Mouse (Mus musculus) G1E (cell line): ENCODE results near the gene Ugt8a. TPM values are rescaled to one million over a fixed set of nuclear protein-coding genes. Genes with fewer than 3 reads are reported as not detected.

Experiments
- ATAC-seq: 2 replicates; pipeline ENCODE4 v1.8.0; 2016; ENCODE audit warnings: mild to moderate bottlenecking; ENCODE audit not compliant: insufficient number of reproducible peaks, poor library complexity, low FRiP score, severe bottlenecking; ENCODE audit errors: extremely low read depth
- DNase-seq: peaks from one replicate; pipeline ENCODE4 v3.0.0; 2012; ENCODE audit warnings: low spot score
- H3K27me3 ChIP-seq: 2 replicates; pipeline ENCODE4 v1.6.1; 2012; ENCODE audit warnings: mild to moderate bottlenecking, low read length, inconsistent platforms; ENCODE audit not compliant: insufficient read depth
- H3K36me3 ChIP-seq: replicated peaks from 2 replicates; pipeline ENCODE3; 2012; ENCODE audit warnings: mild to moderate bottlenecking, inconsistent platforms
- H3K4me1 ChIP-seq: 2 replicates; pipeline ENCODE4 v1.6.1; 2012; ENCODE audit warnings: low read depth, low read length, inconsistent platforms, mixed read lengths; ENCODE audit not compliant: insufficient read depth
- H3K4me3 ChIP-seq: 2 replicates; pipeline ENCODE4 v1.5.1; 2012; ENCODE audit warnings: low read depth, mild to moderate bottlenecking, inconsistent platforms, low read length, moderate library complexity, mixed read lengths
- H3K9me3 ChIP-seq: replicated peaks from 2 replicates; pipeline ENCODE4 v1.6.1; 2012; ENCODE audit warnings: inconsistent platforms
- CTCF ChIP-seq: IDR thresholded peaks from 2 replicates; pipeline ENCODE4 v1.5.1; 2012; ENCODE audit warnings: low read depth, low read length, inconsistent platforms, mixed read lengths
- GATA1 ChIP-seq: IDR thresholded peaks from 2 replicates; pipeline ENCODE4 v1.6.1; 2012; ENCODE audit warnings: borderline replicate concordance, low read length, inconsistent platforms, mixed read lengths
- GATA2 ChIP-seq: IDR thresholded peaks from 2 replicates; pipeline ENCODE4 v1.6.1; 2012; ENCODE audit warnings: low read depth, low read length, inconsistent platforms, borderline replicate concordance
- POLR2AphosphoS5 ChIP-seq: IDR thresholded peaks from 2 replicates; pipeline ENCODE4 v1.6.1; 2012; ENCODE audit warnings: low read depth, low read length, inconsistent platforms; ENCODE audit not compliant: insufficient replicate concordance
- TAL1 ChIP-seq: conservative IDR thresholded peaks from 2 replicates; pipeline ENCODE4 v1.6.1; 2012; ENCODE audit warnings: low read depth, low read length, inconsistent platforms, mixed read lengths
- polyA plus RNA-seq: library from polyadenylated mRNA; stranded (reverse); fragments of >175 nt; gene quantifications from 2 replicates; pipeline ENCODE4 v1.2.3, GENCODE M21; 2012
- total RNA-seq, 2 experiments: library from RNA; stranded (forward) in 1 of 2; stranded (reverse) in 1 of 2; fragments of 200-1000 nt in 1 of 2; fragments of >200 nt in 1 of 2; fragmentation: Nextera tagmentation in 1 of 2; gene quantifications; 2 replicates each; pipeline ENCODE4 v1.2.3; 2014 to 2017

Ugt8a gene
- total and polyA plus RNA-seq, 3 experiments, result 0.05 TPM; not detected in 2

DNA sequence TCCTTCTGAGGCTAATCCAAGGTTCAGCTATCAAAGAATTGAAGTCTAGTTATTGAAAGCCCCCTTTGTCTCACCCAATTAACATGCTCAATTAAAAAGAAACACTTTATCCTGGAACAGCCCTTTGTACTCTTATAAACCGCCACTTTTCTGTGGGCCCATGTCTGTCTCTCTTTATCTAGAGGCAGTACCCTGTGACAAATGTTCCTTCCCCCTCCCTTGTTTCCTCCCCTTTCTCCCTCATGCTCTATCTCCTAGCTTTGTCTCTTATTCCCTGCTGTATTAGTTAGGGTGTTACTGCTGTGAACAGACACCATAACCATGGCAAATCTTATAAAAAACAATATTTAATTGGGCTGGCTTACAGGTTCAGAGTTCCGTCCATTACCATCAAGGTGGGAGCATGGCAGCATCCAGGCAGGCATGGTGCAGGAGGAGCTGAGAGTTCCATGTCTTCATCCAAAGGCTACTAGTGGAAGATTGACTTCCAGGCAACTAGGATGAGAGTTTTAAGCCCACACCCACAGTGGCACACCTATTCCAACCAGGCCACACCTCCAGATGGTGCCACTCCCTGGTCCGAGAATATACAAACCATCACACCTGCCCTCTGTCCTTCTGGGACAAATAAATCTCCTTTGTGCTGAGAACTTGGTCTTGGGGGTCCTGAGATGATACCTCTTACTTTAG, 17.9 kb upstream of the Ugt8a start:
- no peak for DNase-seq
- H3K36me3 ChIP-seq, result no peaks in the 10 kb centered on the region
- no peaks in the 10 kb centered on the region for H3K27me3 ChIP-seq
- TF ChIP-seq GATA2 (no peak), GATA1 (no peak), POLR2AphosphoS5 (no peak), CTCF (no peak), TAL1 (no peak)
- H3K9me3 ChIP-seq, result no peaks in the 10 kb centered on the region
- no peak overlapping the region for H3K4me3 ChIP-seq
- no peak for ATAC-seq
- H3K4me1 ChIP-seq, result no peaks in the 10 kb centered on the region

GRCm38 (mm10) chr3:125954881-125955280, 16.5 kb upstream of the Ugt8a start:
- no peaks in the 10 kb centered on the region for H3K36me3 ChIP-seq
- ATAC-seq (no peak), DNase-seq (no peak)

GRCm38 (mm10) chr3:125940811-125941210, 2.4 kb upstream of the Ugt8a start:
- Histone ChIP-seq H3K4me3 (no peak overlapping the region), H3K36me3 (no peaks in the 10 kb centered on the region), H3K9me3 (peaks cover 17% of the 10 kb centered on the region), H3K4me1 (no peaks in the 10 kb centered on the region), H3K27me3 (no peaks in the 10 kb centered on the region)
- no peak for TF ChIP-seq POLR2AphosphoS5
- TF ChIP-seq GATA2, result no peak
- TF ChIP-seq GATA1, result no peak
- no peak for TF ChIP-seq CTCF
- TF ChIP-seq TAL1, result no peak
- DNase-seq (no peak), ATAC-seq (no peak)

More at GRCm38 (mm10) chr3:125954881-125955280, 16.5 kb upstream of the Ugt8a start:
- Histone ChIP-seq H3K4me3 (no peak overlapping the region), H3K9me3 (no peaks in the 10 kb centered on the region), H3K27me3 (no peaks in the 10 kb centered on the region), H3K4me1 (no peaks in the 10 kb centered on the region)
- no peak for TF ChIP-seq GATA1
- no peak for TF ChIP-seq GATA2
- no peak for TF ChIP-seq POLR2AphosphoS5
- no peak for TF ChIP-seq CTCF
- no peak for TF ChIP-seq TAL1

DNA sequence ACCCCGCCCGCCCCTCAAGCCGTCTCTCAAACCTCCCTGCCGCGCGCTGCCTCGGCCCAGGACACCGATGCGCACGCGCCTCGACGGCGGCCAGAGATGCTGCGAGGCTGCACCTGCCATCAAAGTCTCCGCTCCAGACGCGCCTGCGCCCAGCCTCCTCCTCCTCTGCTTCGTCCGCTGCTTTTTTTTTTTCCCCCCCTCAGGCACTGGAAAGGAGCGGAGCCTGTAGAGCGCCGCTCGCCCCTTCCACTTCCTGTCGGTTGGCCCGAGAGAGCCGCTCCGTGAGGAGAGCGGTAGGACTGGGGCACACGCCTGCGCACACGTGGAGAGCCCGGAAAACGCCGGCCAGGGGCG, 314 bp upstream of the Ugt8a start:
- H3K4me3 ChIP-seq, result no peak overlapping the region
- H3K9me3 ChIP-seq, result peaks cover 17% of the 10 kb centered on the region
- H3K4me1 ChIP-seq, result no peaks in the 10 kb centered on the region
- H3K36me3 ChIP-seq, result no peaks in the 10 kb centered on the region
- ATAC-seq (no peak), DNase-seq (no peak)
- TF ChIP-seq CTCF (no peak), GATA2 (no peak), POLR2AphosphoS5 (no peak), TAL1 (no peak), GATA1 (no peak)
- no peaks in the 10 kb centered on the region for H3K27me3 ChIP-seq

DNA sequence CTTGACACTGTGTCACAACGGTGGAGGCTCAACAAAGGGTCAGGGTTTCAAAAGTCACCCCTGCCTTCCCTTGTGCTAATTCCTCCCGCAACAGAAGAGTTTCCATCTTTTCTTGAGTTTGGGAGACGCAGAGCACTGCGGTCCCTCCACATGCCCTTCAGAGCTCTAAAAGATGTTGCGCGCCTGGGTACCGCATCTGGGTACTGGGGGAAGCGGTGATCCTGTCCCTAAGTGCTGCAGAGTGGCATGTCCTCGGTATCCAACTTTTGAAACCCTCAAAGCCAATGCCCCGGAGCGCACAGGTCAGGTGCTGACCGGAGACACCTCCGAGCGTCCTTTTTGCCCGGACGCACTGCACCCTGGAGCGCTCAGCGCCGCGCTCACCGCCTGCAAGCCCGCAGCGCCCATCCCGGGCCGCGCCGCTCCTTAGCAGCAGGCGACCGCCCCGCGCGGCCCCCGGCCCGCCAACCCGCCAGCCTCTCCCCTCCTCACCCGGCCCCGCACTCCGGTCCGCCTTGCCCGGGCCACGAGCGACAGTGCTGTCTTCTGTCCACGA, 805 bp downstream of the Ugt8a start:
- no peaks in the 10 kb centered on the region for H3K4me1 ChIP-seq
- H3K27me3 ChIP-seq, result no peaks in the 10 kb centered on the region
- H3K9me3 ChIP-seq, result peaks cover 17% of the 10 kb centered on the region
- H3K36me3 ChIP-seq, result no peaks in the 10 kb centered on the region
- ATAC-seq (no peak), DNase-seq (no peak)
- no peak for TF ChIP-seq TAL1
- TF ChIP-seq GATA2, result no peak
- no peak for TF ChIP-seq GATA1
- no peak for TF ChIP-seq POLR2AphosphoS5
- TF ChIP-seq CTCF, result no peak
- H3K4me3 ChIP-seq, result no peak overlapping the region; the same call in 1 of the 2 replicates

GRCm38 (mm10) chr3:125935796-125936195, 2.6 kb downstream of the Ugt8a start:
- H3K4me3 ChIP-seq, result no peak overlapping the region
- peaks cover 17% of the 10 kb centered on the region for H3K9me3 ChIP-seq
- H3K36me3 ChIP-seq, result no peaks in the 10 kb centered on the region
- TF ChIP-seq POLR2AphosphoS5, result no peak
- TF ChIP-seq GATA1, result no peak
- TF ChIP-seq CTCF, result no peak
- TF ChIP-seq GATA2, result no peak
- no peak for TF ChIP-seq TAL1
- no peaks in the 10 kb centered on the region for H3K4me1 ChIP-seq
- ATAC-seq, result no peak
- no peak for DNase-seq
- H3K27me3 ChIP-seq, result no peaks in the 10 kb centered on the region
